Mouse (Mus musculus): ENCODE results near the gene Gm20388. TPM values are rescaled to one million over a fixed set of nuclear protein-coding genes. Genes with fewer than 3 reads are reported as not detected.
A peak's percentile ranks its signal among the peaks of the same experiment; 100 is the strongest.

Gm20388 gene
- total RNA-seq, 2 experiments from 2014 or later = 4.4 to 7.8 TPM

DNA sequence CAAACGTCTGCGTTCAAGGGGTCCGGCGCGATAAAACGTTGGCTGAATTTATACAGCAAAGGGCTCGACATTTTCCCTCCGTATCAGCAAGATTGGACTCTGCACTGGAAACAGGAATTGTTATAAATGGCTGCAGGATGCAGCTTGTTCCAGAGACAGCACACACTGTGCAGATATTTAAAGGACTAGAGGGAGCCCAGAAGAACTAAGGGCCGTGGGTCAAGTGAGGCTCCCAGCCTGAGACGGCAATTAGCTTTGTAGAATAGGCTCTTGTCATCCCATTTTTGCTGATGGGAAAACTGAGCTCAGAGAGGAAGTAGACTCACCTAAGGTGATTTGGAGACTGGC lies 1462.0 kb downstream of the Gm20388 start:
- DNase-seq (ENCODE audit: low spot score in 2 of 2) = no peak

DNA sequence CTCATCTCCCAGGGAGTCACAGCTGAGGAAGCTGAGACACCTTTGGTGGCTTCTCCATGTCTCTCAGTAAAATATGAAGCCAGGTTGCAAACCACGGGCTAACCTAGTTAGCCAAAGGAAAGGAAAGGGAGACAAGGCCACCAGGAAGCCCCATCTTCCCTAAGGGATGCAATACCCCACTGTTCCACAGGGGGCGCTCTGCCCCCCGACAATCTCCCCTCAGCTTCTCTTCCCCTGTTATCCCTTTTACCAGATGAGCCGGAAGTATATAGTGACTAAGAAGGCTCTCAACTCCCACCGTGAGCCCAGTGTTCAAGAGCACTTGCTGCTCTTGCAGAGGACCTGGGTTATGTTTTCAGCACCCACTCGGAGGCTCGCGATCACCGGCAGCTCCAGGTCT lies 1463.6 kb downstream of the Gm20388 start:
- DNase-seq (ENCODE audit: low spot score in 2 of 2) = no peak

DNA sequence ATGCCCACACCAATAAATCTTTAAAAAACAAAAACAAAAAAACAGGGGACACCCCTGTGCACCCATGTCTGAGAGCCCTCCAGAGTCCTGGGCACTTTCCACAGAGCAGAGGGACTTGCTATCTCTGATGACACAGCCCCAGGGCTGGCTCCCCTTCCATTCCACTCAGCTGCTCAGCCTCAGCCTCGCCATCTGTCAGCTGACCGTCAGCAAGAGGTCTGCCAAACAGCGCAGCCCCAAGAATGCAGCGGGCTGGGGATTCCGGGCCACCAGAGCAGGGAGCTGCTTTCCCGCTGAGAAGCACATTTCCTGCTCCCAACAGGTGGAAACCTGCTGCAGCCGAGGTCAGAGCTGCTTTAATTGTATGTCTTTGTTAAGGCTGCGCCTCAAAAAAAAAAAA lies 1464.1 kb downstream of the Gm20388 start:
- DNase-seq (ENCODE audit: low spot score in 2 of 2) = no peak

DNA sequence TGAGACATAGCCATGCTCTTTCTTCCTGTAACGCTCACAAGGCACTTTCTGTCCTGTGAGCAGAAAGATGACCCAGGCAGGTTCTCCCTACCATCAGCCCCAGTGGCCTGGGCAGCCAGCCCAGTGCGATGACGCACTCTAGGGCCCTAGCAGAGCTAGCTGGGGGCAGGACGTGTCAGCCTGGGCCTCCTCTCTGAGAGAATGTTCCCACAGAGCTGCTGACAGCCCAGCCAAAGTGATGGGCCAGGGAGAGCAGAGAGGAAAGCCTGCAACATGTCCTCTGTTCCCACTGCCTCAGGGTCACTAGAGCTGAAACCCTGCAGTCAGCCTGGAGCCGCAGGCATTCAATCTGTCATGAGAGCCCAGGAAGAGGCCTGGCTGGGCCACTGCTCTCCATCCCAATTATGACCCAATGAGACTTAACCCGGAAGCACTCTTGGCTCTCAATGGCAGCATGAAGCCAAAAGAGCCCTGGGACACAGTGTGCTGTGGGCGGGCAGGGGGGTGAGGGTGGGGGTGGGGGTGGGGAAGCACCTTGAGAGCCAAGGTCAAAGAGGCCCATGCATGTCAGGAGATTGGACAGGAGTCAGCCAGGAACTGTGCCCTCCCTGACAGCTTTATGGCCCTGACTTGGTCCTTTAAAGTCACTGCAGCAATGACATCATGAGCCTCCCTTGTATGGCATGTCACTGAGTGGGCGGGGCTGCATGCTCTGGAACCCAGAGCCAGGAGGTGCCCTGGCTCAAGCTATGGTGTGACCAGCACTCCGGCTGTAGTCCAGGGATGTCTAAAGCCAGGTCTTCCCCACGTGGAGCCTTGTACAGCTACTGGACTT lies 1465.7 kb downstream of the Gm20388 start:
- peak in 1 of 2 experiments; percentile 31 for DNase-seq (ENCODE audit: low spot score in 2 of 2)

DNA sequence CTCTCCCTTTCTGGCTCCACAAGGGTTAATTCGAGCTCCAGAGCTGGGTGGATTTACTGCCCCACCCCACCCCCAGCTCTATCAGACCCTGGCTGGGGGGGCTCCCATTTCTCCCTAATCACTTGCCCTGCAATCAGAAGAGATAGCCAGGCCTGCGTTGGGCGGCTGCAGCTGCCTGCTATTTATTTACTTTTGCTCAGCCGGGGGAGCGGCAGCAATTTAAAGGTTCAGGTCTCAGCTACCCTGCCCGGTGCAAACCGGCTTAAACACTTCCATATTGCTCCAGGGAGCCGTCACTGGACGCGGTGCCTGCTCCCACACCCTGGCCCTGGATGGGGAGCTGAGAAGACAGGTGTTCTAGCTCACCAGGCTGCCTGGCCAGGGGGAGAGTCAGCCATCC lies 1467.0 kb downstream of the Gm20388 start:
- no peak for DNase-seq (ENCODE audit: low spot score in 2 of 2)

DNA sequence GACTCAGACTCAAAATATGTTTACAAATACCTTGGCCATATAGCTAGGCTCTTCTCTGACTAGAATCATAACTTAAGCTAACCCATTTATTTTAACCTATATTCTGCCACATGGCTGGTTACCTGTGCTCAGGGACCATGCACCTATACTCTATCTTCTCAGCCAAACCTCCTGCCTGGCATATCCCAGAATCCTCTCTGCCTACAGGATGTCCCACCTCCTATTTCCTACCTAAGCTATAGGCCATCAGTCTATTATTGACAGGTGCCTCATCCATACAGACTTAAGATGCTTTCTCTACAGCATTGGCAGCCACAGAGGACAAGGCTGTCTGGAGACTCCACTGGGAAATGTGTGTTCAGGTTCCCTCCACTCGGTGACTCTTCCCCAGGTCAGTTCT lies 1468.7 kb downstream of the Gm20388 start:
- DNase-seq (ENCODE audit: low spot score in 2 of 2) = no peak

DNA sequence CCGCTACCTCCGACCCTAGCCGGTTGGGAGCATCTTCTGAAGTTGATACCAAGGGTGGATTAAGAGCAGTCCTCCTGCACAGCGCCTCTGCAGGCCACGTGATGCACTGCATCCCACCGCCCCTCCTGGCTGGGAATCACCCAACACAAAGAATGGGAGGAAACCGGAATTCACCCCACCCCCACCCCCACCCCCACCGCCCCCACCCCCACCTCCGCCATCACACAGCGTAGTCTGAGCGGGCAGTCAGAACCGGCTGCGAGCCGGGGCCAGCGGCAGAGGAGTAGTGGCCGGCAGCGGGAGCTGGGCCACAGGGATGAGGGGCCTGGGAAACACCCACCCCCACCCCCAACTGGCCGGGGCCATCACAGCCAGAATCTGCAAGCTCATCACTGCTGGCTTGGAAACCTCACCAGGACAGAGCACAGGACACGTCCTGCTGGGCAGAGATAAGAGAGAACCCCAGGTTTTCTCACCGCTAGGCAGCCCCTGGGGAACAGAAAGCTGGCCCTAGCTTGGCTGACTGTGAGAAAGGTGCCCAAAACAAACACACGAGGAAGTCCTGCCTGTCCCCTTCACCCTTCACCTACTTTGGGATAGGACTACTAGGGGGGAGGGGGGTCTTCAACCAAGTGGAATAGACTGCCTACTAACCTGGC lies 1472.1 kb downstream of the Gm20388 start:
- peak; percentile 23 to 56 for DNase-seq (ENCODE audit: low spot score in 2 of 2)

DNA sequence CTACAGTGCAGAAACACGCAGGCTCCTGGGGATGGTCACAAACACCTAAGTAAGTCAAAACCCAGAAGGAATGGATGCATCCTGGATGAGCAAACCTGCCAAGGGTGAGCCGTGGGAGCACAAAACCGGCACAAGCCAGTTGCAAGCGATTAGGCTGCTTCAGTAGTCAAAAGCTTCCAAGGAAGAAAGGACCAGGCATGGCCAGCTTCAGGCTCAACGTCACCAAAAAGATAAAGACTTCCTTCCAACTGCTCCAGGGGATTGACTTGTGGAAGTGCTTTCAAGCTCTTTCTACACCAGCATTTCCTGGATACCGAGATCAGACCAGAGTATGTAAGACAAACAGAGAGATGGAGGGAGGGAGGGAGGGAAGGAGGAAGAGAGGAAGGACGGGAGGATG lies 1474.9 kb downstream of the Gm20388 start:
- DNase-seq (ENCODE audit: low spot score in 2 of 2) = no peak

DNA sequence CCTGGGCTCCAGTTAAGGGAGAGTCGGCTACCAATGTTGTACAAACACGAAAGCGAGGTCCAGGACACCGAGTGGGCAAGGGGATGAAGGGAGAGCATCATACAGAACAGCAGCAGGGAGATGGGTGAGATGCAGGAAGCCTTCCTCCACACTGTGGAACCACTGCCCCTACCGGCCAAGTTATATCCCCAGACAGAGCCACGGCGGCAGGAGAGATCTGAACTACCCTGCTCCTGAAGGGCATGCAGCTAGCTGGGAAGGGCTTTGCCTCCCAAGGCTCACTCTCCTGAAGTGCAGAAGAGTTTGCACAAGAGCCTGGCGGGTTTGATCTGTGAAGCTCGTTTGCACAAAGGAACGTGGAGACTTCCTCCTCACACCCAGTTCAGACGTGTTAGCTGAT lies 1480.0 kb downstream of the Gm20388 start:
- DNase-seq (ENCODE audit: low spot score in 2 of 2) = peak in 1 of 2 experiments; percentile 26

DNA sequence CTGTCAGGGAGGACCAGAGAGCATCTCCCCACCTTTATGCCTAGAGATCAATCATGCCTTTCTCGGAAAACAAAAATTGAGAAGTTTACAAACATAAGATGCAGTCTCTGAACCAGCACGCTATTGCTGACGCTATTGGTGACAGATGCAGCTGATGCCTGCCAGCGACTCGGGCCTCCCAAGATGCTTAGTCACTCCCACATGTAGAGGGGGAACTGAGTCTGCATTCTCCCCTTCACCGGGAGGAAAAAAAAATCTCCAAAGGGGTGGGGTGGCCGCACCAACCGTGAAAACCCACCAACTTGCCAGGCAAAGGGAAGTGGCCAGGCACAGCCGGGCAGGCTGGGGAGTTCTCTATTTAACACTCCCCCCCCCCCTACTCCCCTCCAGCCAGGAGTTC lies 1480.6 kb downstream of the Gm20388 start:
- DNase-seq (ENCODE audit: low spot score in 2 of 2) = no peak

DNA sequence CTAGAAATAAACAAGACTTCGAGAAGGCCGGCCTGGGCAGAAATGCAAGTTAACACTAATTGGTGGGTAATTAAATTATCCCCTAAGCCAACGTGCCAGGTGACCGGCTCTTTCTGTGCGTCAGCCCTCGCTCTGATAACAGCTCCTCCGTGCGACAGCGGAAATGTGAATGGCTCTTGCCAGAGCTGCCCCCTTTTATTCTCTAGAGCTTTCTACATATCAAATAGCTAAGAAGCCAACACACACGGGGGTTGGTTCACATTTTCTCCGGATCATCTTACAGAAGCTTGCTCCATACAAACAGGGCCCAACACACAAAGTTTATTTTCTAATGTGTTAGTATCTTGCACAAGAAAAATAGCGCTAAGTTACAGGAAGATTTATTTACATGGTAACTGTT lies 1481.1 kb downstream of the Gm20388 start:
- DNase-seq (ENCODE audit: low spot score in 2 of 2) = no peak

DNA sequence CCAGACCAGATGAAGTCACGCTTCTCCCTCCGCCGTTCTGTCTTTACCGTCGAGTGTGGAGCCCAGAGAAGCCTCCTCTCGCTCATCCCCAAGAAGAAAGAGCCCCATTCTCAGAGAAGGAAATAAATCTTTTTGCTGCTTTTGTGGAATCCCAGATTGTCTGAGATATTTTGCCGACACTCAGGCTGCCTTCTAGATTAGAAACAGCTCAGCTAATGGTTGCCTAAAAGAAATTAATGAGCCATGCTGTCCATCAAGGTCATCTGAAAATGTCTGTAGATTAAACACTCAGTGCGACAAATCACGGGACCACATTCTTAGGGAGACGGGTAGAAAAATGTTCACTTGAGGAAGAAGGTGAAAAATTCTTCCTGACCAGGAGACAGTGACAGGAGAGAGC lies 1481.8 kb downstream of the Gm20388 start:
- no peak for DNase-seq (ENCODE audit: low spot score in 2 of 2)

DNA sequence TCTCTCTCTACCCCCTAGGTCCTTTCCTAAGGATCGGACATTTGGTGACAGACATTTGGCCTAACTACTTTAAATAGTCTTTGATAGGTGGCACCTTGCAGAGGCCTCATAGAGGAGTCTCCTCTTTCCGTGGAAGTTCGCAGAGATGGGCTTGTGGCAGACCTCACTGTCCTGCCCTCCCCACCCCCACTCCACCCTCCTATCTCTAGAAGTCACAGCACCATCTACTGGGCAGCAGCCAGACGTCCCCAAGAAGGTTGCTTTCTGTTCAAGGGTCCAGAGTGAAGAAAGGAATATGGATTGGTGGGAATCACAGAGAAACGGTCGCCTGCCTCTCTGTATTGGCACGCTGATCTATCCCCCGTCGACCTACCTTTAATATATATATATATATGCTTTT lies 1482.5 kb downstream of the Gm20388 start:
- peak in 1 of 2 experiments; percentile 30 for DNase-seq (ENCODE audit: low spot score in 2 of 2)

DNA sequence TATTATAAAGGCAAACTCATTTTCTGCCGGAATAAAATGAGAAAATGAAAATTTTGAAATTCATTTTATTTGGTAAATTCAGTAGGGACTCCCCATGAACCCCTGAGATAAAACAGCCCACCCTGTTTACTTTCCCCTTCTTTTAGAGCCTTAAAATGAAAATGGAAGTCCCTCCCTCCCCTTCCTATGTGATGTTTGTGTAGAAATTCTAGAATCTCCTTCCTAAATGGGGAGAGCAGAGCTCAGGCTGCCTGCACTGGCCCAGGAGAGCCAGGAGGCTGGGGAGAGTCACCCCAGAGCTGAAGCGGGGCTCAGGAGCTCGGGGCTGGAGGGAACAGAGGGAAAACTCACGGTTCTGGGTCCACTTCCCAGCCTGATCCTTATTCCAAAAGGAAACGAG lies 1484.0 kb downstream of the Gm20388 start:
- DNase-seq (ENCODE audit: low spot score in 2 of 2) = no peak

DNA sequence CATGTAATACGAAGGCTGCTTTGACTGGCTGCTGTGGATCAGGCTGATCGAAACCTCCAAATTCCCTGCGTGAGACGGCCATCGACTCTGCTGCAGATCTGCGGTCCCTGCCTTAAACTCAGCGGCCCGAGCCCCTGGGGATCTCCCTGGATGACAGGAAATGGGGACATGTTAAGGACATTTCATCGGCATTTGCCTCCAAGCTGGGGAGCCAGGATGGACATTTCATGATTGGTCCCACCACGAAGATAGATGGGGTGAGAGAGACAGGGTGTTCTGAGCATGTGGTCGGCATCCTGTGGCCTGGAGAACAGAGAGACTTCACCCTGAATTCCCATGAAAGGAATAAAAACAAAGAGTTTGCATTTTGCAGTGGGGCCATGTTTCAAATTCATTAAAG lies 1484.7 kb downstream of the Gm20388 start:
- no peak for DNase-seq (ENCODE audit: low spot score in 2 of 2)

DNA sequence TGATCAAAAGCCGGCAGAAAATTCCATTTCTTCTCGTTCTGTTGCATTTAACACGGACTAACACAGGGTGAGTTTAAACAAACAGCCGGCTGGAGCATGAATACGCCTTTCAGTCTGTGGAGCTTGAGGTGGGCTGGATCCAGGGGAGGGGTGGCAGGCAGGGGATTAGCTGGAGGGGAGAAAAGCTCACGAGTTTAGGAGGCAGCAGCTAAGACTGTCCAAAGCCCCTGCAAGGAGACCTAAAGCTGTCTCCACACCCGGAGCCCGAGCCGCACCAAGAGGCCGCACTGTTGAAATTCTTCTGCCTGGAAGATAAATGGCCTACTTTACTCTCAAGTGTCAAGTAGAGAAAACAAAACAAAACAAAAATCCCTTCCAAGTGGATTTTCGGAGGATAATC lies 1485.5 kb downstream of the Gm20388 start:
- no peak for DNase-seq (ENCODE audit: low spot score in 2 of 2)

DNA sequence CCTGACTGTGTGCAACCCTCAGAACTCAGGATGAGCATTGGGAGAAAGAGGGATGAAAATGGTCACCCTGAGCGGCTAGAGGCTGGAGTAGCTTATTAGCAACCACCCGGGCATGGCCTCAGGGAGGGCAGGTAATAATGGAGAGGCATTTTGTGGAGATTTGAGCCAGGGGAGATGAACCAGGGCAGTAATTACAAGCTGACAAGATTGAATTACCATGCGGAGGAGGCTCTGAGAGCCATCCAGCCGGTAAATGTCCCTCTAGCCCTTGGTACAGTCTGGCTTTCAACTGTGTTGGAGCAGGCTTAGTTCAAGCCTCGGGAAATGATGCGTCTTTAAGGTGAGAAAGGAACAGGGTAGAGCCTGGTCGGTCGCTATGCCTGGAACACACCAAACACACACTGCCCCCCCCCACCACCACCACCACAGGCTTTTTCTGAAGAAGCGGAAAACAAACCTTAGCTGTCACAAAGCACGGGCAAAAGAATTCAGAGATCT lies 1486.6 kb downstream of the Gm20388 start:
- DNase-seq (ENCODE audit: low spot score in 2 of 2) = no peak

DNA sequence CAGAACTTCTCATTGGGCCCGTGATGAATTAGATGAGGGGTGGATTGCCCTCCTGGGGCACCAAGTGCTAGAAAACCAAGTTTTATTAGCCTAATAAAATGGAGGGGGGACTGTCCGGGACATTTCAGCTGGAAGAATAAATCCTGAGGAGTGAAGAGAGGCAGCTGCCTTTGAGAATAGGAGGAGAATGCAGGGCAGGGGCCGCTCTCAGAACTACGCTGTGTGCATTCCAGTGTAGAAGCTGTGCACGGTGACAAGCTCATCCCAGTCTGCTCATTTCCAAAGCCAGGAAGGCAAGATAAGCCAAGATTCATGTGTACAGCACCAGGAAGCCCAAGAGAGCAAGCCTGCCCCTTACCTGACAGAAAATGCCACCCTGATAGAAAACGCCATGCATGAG lies 1487.4 kb downstream of the Gm20388 start:
- no peak for DNase-seq (ENCODE audit: low spot score in 2 of 2)

DNA sequence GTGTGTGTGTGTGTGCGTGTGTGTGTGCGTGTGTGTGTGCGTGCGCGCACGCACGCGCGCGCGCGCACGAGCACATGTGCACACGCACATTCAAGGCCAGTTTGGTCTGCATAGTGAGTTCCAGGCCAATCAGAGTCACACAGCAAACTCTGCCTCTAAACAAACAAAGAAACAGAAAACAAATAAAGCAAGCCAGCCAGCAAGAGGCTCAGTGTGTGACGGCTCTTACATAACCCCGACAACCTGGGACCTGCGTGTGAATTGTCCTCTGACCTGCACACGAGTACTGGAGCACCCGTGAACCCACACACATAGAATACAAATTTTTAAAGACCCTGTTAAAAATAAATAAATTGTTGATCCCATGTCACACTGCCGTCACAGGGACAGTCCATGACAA lies 1488.1 kb downstream of the Gm20388 start:
- no peak for DNase-seq (ENCODE audit: low spot score in 2 of 2)

DNA sequence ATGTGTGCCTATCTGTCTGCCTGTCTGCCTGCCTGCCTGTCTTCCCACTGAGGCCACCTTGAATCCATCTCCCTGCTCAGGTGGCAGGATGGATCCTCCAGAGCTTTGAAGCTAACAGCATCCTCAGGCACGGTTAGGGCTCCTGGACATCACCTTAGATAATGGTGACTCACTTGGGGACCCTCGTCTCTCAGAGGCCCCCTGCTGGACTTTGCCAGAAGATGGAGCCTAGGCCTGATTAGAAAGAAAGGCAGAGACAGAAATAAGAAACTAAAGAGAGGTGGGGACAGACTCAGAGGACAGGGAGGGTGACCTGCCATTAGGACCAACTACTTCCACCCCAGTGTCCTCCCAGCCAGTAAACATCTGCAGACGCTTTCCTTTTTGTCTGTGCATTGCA lies 1488.5 kb downstream of the Gm20388 start:
- DNase-seq (ENCODE audit: low spot score in 2 of 2) = no peak

DNA sequence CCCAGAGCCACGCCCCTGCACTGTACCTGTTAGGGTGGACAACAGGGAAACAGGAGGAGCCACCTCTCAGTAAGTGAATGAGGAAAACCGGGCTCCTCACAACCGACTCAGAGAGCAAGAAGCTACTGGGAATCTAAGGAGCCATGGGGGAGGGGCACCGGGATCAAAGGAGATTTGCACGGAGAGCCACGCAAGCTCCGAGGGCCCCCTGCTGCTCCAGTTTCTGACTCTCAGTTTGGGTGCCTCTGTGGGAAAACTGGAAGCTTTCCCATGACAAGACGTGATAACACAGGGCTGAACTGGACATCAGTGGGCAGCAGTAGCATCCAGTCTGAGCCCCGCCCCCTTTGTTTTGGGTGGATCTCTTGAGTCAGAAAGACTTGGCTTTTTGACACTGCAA lies 1489.9 kb downstream of the Gm20388 start:
- no peak for DNase-seq (ENCODE audit: low spot score in 2 of 2)

DNA sequence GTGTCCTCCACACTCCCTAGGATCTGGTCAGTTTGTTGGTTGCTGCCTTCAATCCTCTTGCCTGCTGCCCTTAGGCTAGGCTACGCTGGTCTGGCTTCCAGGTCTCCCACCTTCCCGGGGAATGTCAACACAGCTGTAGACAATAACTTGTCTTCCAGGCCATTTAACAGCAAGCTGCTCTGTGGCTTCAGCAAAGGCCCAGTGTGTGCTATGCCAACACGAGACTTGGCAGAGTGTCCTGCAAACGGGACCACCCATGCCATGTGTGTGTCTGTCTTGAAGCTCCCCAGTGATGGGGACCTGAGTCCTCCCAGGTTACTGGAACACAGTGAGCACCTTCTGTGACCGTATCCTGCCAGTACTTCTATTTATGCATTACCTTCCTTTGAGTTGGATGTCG lies 1493.2 kb downstream of the Gm20388 start:
- no peak for DNase-seq (ENCODE audit: low spot score in 2 of 2)

DNA sequence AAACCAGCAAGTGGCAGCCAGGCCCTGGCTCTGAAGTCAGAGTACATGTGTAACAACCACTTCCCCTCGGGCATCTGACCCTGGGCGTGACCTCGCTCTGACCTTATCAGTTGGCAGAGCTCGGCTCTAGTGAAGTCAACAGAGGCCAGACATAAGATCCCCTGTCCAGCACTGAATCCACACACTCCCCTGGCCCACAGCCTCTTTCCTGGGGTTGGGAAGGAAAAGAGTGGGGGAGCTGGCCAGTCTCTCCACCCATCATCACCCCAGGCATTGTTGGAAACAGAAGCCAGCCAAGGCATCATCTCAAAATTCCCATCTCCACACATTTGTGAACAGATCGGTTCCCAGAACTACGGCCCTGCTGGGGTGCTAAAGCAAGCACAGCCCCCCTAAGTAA lies 1507.4 kb downstream of the Gm20388 start:
- DNase-seq (ENCODE audit: low spot score in 2 of 2) = no peak
